Mouse (Mus musculus): Measurements from ENCODE around the gene H2afv. TPM values are rescaled to one million over a fixed set of nuclear protein-coding genes. Genes with fewer than 3 reads are reported as not detected.

H2afv gene
- polyA plus RNA-seq, 1 experiment, result 153 TPM

- peak overlapping the region; percentile 57 for H3ac ChIP-seq (ENCODE audit: control insufficient read depth, insufficient read length, low read depth)
- no peak for TF ChIP-seq MYOD1 (IDR thresholded peaks at IDR 0.05; ENCODE audit: control insufficient read depth, insufficient read length, low read depth)
- no peak for TF ChIP-seq MYOG (IDR thresholded peaks at IDR 0.05; ENCODE audit: control insufficient read depth, extremely low read depth, insufficient read length)
- TF ChIP-seq MAX (IDR thresholded peaks at IDR 0.05), result no peak
- TF ChIP-seq CEBPB (IDR thresholded peaks at IDR 0.05; ENCODE audit: low read depth), result no peak
- TF ChIP-seq USF1 (IDR thresholded peaks at IDR 0.05; ENCODE audit: low read depth), result no peak
- TF ChIP-seq CTCF (IDR thresholded peaks at IDR 0.05; ENCODE audit: control insufficient read depth, insufficient read depth, insufficient read length), result no peak
- no peak for TF ChIP-seq FOSL1 (IDR thresholded peaks at IDR 0.05; ENCODE audit: insufficient read depth, low read length, poor library complexity, severe bottlenecking)
- H3K79me2 ChIP-seq (ENCODE audit: control insufficient read depth, insufficient read depth), result peaks cover 45% of the 10 kb centered on the region
- H3K4me3 ChIP-seq (ENCODE audit: insufficient read depth, poor library complexity, severe bottlenecking), result peak overlapping the region; percentile 94
- peaks cover 41% of the 10 kb centered on the region for H3K36me3 ChIP-seq (ENCODE audit: control insufficient read depth, insufficient read depth)
- no peaks in the 10 kb centered on the region for H3K27me3 ChIP-seq (ENCODE audit: control insufficient read depth, insufficient read depth, insufficient read length)
- peaks cover 31% of the 10 kb centered on the region for H3K79me3 ChIP-seq (ENCODE audit: low read depth)
Observed at GRCm38 (mm10) chr11:6417490-6417889, 26.8 kb downstream of the H2afv start.

GRCm38 (mm10) chr11:6417069-6417468 lies 27.2 kb downstream of the H2afv start:
- H3ac ChIP-seq (ENCODE audit: control insufficient read depth, insufficient read length, low read depth), result peak overlapping the region; percentile 75
- peak overlapping the region; percentile 94 for H3K4me3 ChIP-seq (ENCODE audit: insufficient read depth, poor library complexity, severe bottlenecking)
- H3K79me2 ChIP-seq (ENCODE audit: control insufficient read depth, insufficient read depth), result peaks cover 45% of the 10 kb centered on the region
- H3K36me3 ChIP-seq (ENCODE audit: control insufficient read depth, insufficient read depth), result peaks cover 41% of the 10 kb centered on the region
- TF ChIP-seq MYOD1 (IDR thresholded peaks at IDR 0.05; ENCODE audit: control insufficient read depth, insufficient read length, low read depth) (no peak), MAX (IDR thresholded peaks at IDR 0.05) (no peak), USF1 (IDR thresholded peaks at IDR 0.05; ENCODE audit: low read depth) (no peak)
- H3K27me3 ChIP-seq (ENCODE audit: control insufficient read depth, insufficient read depth, insufficient read length), result no peaks in the 10 kb centered on the region
- peaks cover 31% of the 10 kb centered on the region for H3K79me3 ChIP-seq (ENCODE audit: low read depth)

- H3ac ChIP-seq (ENCODE audit: control insufficient read depth, insufficient read length, low read depth), result peak overlapping the region; percentile 97
- H3K4me3 ChIP-seq (ENCODE audit: insufficient read depth, poor library complexity, severe bottlenecking), result peak overlapping the region; percentile 94
- peaks cover 41% of the 10 kb centered on the region for H3K36me3 ChIP-seq (ENCODE audit: control insufficient read depth, insufficient read depth)
- TF ChIP-seq MYOD1 (IDR thresholded peaks at IDR 0.05; ENCODE audit: control insufficient read depth, insufficient read length, low read depth) (no peak), USF1 (IDR thresholded peaks at IDR 0.05; ENCODE audit: low read depth) (no peak), MAX (IDR thresholded peaks at IDR 0.05) (no peak), CEBPB (IDR thresholded peaks at IDR 0.05; ENCODE audit: low read depth) (no peak), MYOG (IDR thresholded peaks at IDR 0.05; ENCODE audit: control insufficient read depth, extremely low read depth, insufficient read length) (no peak), CTCF (IDR thresholded peaks at IDR 0.05; ENCODE audit: control insufficient read depth, insufficient read depth, insufficient read length) (no peak), FOSL1 (IDR thresholded peaks at IDR 0.05; ENCODE audit: insufficient read depth, low read length, poor library complexity, severe bottlenecking) (no peak)
- H3K79me2 ChIP-seq (ENCODE audit: control insufficient read depth, insufficient read depth), result peaks cover 45% of the 10 kb centered on the region
- no peaks in the 10 kb centered on the region for H3K27me3 ChIP-seq (ENCODE audit: control insufficient read depth, insufficient read depth, insufficient read length)
- peaks cover 31% of the 10 kb centered on the region for H3K79me3 ChIP-seq (ENCODE audit: low read depth)
Observed at GRCm38 (mm10) chr11:6416405-6417034, 27.7 kb downstream of the H2afv start.

- no peaks in the 10 kb centered on the region for H3K27me3 ChIP-seq (ENCODE audit: control insufficient read depth, insufficient read depth, insufficient read length)
- peaks cover 41% of the 10 kb centered on the region for H3K36me3 ChIP-seq (ENCODE audit: control insufficient read depth, insufficient read depth)
- peaks cover 45% of the 10 kb centered on the region for H3K79me2 ChIP-seq (ENCODE audit: control insufficient read depth, insufficient read depth)
- H3ac ChIP-seq (ENCODE audit: control insufficient read depth, insufficient read length, low read depth), result peak overlapping the region; percentile 97
- peak overlapping the region; percentile 94 for H3K4me3 ChIP-seq (ENCODE audit: insufficient read depth, poor library complexity, severe bottlenecking)
- TF ChIP-seq USF1 (IDR thresholded peaks at IDR 0.05; ENCODE audit: low read depth) (no peak), CEBPB (IDR thresholded peaks at IDR 0.05; ENCODE audit: low read depth) (no peak), MAX (IDR thresholded peaks at IDR 0.05) (peak; percentile 95), MYOG (IDR thresholded peaks at IDR 0.05; ENCODE audit: control insufficient read depth, extremely low read depth, insufficient read length) (no peak), MYOD1 (IDR thresholded peaks at IDR 0.05; ENCODE audit: control insufficient read depth, insufficient read length, low read depth) (no peak)
- H3K79me3 ChIP-seq (ENCODE audit: low read depth), result peaks cover 31% of the 10 kb centered on the region
Observed at GRCm38 (mm10) chr11:6415551-6416404, 28.5 kb downstream of the H2afv start.

GRCm38 (mm10) chr11:6414751-6415550 lies 29.3 kb downstream of the H2afv start, which contains the start of gene Ppia:
Ppia (plus strand) TSS chr11:6415443.
- peak within 1 kb of the TSS; percentile 94 for H3K4me3 ChIP-seq (ENCODE audit: insufficient read depth, poor library complexity, severe bottlenecking)
- peak within 1 kb of the TSS; percentile 97 for H3ac ChIP-seq (ENCODE audit: control insufficient read depth, insufficient read length, low read depth)
- TF ChIP-seq CTCF (IDR thresholded peaks at IDR 0.05; ENCODE audit: control insufficient read depth, insufficient read depth, insufficient read length) (no peak), CEBPB (IDR thresholded peaks at IDR 0.05; ENCODE audit: low read depth) (peak; percentile 97)
- peaks cover 31% of the 10 kb centered on the region for H3K79me3 ChIP-seq (ENCODE audit: low read depth)
- peaks cover 45% of the 10 kb centered on the region for H3K79me2 ChIP-seq (ENCODE audit: control insufficient read depth, insufficient read depth)
- no peaks in the 10 kb centered on the region for H3K27me3 ChIP-seq (ENCODE audit: control insufficient read depth, insufficient read depth, insufficient read length)
- peaks cover 38% of the 10 kb centered on the region for H3K36me3 ChIP-seq (ENCODE audit: control insufficient read depth, insufficient read depth)
